Mouse (Mus musculus) erythroblast, embryonic 14.5 days (primary cell): ENCODE data around the gene Rps6kb2. TPM values are rescaled to one million over a fixed set of nuclear protein-coding genes. Genes with fewer than 3 reads are reported as not detected.
"Not testable (repeated sequence)": the region's sequence is repeated elsewhere in the genome, so short reads cannot be mapped to it uniquely, and the experiment has no call there.

ENCODE experiments used
- H3K27me3 ChIP-seq: 2 replicates; pipeline ENCODE4 v1.6.1; 2012; ENCODE audit warnings: inconsistent platforms; ENCODE audit not compliant: control insufficient read depth
- H3K36me3 ChIP-seq: 2 replicates; pipeline ENCODE4 v1.6.1; 2012; ENCODE audit warnings: mild to moderate bottlenecking, inconsistent platforms; ENCODE audit not compliant: control insufficient read depth
- H3K4me1 ChIP-seq: 2 replicates; pipeline ENCODE4 v1.6.1; 2012; ENCODE audit warnings: inconsistent platforms; ENCODE audit not compliant: control insufficient read depth
- H3K4me3 ChIP-seq: replicated peaks from 2 replicates; pipeline ENCODE3; 2012; ENCODE audit warnings: moderate library complexity, mild to moderate bottlenecking, inconsistent platforms
- H3K9me3 ChIP-seq: 2 replicates; pipeline ENCODE4 v1.6.1; 2012; ENCODE audit warnings: low read length, inconsistent platforms, mixed read lengths; ENCODE audit not compliant: control insufficient read depth
- GATA1 ChIP-seq: IDR thresholded peaks from 2 replicates; pipeline ENCODE4 v1.6.1; 2012; ENCODE audit warnings: low read length, inconsistent platforms, mixed read lengths
- TAL1 ChIP-seq: IDR thresholded peaks from 3 replicates; pipeline ENCODE4 v1.6.1; 2012; ENCODE audit warnings: low read length, inconsistent platforms, mixed read lengths
- polyA plus RNA-seq: library from polyadenylated mRNA; stranded (reverse); fragments of >175 nt; gene quantifications from 2 replicates; pipeline ENCODE4 v1.2.3, GENCODE M21; 2012

The Rps6kb2 gene
- polyA plus RNA-seq, 1 experiment, result 24.5 TPM

DNA sequence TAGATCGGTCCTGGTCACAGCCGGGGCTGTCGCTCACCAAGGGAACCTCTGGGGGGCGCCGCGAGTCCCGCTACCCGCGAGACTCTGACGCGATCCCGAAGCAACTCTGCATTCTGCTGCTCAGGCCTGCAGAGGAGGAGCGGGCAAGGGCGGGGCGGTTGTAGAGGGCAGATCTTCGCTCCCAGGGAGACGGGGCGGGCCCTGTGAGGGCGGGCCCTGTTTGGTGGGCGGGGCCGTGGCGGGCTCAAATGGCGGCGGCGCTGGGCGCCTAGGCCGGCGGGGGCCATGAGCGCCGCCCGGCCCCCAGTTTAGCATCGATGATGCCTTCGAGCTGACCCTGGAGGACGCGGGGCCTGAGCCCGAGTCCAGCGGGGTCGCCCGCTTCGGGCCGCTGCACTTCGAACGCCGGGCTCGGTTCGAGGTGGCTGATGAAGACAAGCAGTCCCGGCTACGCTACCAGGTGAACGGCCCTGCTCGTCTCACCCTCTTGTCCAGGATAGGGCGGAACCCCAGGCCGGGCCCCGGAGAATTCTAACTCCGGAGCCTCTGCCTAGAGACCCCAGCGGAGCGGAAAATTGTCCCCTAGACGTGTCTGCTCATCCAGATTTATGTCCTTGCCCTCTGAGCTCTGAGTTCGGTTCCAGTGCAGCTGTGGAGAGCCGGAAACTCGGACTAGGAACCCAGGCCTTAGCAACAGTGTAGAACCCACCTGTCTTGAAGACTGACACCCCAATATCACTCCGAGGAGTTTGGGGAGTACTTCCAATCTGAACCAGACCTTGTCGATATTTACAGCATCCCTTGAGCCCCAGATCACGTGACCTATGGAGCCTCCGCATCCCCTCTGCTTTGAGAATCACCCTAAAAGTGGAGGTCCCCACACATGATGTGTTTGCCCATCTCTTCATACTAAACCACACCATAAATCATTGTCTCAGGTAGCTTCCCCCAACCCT is 37.1 kb downstream of the Rps6kb2 start, which contains the start of gene Aip:
TSS of gene Aip (minus strand) at position 118 of the 956 bp plus-strand sequence.
- Histone ChIP-seq H3K36me3 (peaks cover 44% of the 10 kb centered on the region), H3K9me3 (peaks cover 4% of the 10 kb centered on the region), H3K27me3 (no peaks in the 10 kb centered on the region), H3K4me3 (peak within 1 kb of the TSS; percentile 86), H3K4me1 (peaks cover 89% of the 10 kb centered on the region)
- TF ChIP-seq GATA1 (no peak), TAL1 (no peak)

GRCm38 (mm10) chr19:4125268-4125667 is 37.9 kb downstream of the Rps6kb2 start:
- not testable (repeated sequence) for H3K27me3 ChIP-seq, H3K9me3 ChIP-seq
- Histone ChIP-seq H3K36me3 (peaks cover 39% of the 10 kb centered on the region), H3K4me3 (peak overlapping the region; percentile 86), H3K4me1 (peaks cover 89% of the 10 kb centered on the region)

GRCm38 (mm10) chr19:4124432-4124831 is 38.7 kb downstream of the Rps6kb2 start:
- H3K4me1 ChIP-seq, result peaks cover 89% of the 10 kb centered on the region
- no peaks in the 10 kb centered on the region for H3K27me3 ChIP-seq
- H3K4me3 ChIP-seq, result no peak overlapping the region
- H3K36me3 ChIP-seq, result peaks cover 34% of the 10 kb centered on the region
- TF ChIP-seq TAL1 (no peak), GATA1 (no peak)
- peaks cover 6% of the 10 kb centered on the region for H3K9me3 ChIP-seq

DNA sequence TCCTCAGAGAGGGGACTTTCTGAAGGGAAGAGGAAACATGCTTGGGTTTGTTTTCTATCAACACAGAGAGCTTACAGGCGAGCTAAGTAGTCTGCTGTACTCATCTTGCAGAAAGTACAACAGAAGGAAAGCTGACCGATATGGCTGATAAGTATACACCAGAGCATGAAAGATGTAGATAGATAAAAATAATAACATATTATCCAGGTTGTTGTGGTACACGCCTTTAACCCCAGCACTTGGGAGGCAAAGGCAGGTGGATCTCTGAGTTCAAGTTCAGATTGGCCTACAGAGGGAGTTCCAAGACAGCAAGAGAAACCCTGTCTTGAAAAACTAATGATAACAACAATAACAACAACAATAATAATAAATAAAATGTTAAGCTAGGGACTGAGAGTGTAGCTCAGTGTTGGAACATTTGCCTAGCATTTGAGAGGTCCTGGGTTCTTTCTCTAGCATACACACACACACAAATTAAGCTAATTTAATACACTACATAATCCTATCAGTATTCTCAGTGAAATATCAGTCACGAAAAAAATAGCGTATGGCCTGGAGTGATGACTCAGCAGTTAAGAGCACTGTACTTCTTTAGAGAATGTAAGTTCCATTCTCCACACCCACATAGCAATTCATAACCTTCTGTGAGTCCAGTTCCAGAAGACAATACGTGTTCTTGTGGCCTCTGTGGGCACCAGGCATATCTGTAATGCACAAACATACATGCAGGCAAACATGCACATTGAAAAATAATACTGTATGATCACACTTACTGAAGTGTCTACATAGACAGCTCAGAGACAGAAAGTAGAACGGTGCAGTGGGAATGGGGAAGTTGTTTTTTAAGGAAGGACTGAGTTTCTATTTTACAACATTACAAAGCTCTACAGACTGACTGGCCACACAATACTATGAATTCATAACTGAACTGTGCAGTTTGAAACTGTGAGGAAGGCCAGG is 40.5 kb downstream of the Rps6kb2 start:
- TF ChIP-seq TAL1 (no peak), GATA1 (no peak)
- H3K9me3 ChIP-seq, result peaks cover 4% of the 10 kb centered on the region
- H3K4me3 ChIP-seq, result no peak overlapping the region
- H3K27me3 ChIP-seq, result no peaks in the 10 kb centered on the region
- H3K36me3 ChIP-seq, result peaks cover 29% of the 10 kb centered on the region
- peaks cover 81% of the 10 kb centered on the region for H3K4me1 ChIP-seq

DNA sequence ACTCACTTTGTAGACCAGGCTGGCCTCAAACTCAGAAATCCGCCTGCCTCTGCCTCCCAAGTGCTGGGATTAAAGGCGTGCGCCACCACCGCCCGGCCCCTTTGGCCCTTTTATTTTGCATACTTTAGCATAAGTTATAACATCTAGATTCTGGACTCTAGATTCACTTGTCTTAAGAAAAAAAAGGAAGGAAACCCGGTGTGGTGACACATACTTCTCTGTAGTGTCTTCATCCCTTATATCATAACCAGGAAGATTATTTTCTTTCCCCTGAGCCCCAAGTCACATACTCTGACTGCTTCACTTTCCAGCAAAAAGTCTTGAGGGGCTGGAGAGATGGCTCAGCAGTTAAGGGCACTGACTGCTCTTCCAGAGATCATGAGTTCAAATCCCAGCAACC is 41.3 kb downstream of the Rps6kb2 start:
- peaks cover 73% of the 10 kb centered on the region for H3K4me1 ChIP-seq
- not testable (repeated sequence) for H3K27me3 ChIP-seq, H3K4me3 ChIP-seq

GRCm38 (mm10) chr19:4121097-4121805 is 41.9 kb downstream of the Rps6kb2 start:
- H3K27me3 ChIP-seq, result no peaks in the 10 kb centered on the region
- H3K9me3 ChIP-seq, result peaks cover 4% of the 10 kb centered on the region
- peak overlapping the region; percentile 74 for H3K4me3 ChIP-seq
- H3K36me3 ChIP-seq, result peaks cover 32% of the 10 kb centered on the region
- TF ChIP-seq TAL1 (no peak), GATA1 (no peak)
- peaks cover 67% of the 10 kb centered on the region for H3K4me1 ChIP-seq

More for the DNA sequence above, 41.3 kb downstream of the Rps6kb2 start:
- not testable (repeated sequence) for H3K9me3 ChIP-seq
- H3K36me3 ChIP-seq, result peaks cover 29% of the 10 kb centered on the region

DNA sequence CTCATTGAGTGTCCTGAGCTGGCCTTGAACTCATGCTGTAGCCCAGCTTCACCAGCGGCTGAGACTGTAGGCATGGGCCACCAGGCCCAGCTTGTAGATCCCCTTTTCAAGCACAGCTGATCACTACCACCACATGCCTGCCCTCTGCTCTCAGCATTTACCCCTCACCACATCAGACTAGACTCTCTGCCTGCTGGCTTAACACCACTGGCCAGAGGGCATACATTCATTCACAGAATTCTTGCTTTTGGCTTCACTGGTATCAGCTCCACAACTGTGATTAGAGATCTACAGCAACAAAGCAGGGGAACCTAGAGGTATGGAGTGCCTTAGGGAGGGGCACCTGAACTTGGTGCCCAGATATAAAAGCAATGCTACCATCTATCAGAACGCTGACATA is 42.7 kb downstream of the Rps6kb2 start:
- Histone ChIP-seq H3K27me3 (no peaks in the 10 kb centered on the region), H3K36me3 (peaks cover 39% of the 10 kb centered on the region), H3K4me3 (peak overlapping the region; percentile 74), H3K4me1 (peaks cover 65% of the 10 kb centered on the region), H3K9me3 (peaks cover 4% of the 10 kb centered on the region)
- no peak for TF ChIP-seq TAL1
- no peak for TF ChIP-seq GATA1

DNA sequence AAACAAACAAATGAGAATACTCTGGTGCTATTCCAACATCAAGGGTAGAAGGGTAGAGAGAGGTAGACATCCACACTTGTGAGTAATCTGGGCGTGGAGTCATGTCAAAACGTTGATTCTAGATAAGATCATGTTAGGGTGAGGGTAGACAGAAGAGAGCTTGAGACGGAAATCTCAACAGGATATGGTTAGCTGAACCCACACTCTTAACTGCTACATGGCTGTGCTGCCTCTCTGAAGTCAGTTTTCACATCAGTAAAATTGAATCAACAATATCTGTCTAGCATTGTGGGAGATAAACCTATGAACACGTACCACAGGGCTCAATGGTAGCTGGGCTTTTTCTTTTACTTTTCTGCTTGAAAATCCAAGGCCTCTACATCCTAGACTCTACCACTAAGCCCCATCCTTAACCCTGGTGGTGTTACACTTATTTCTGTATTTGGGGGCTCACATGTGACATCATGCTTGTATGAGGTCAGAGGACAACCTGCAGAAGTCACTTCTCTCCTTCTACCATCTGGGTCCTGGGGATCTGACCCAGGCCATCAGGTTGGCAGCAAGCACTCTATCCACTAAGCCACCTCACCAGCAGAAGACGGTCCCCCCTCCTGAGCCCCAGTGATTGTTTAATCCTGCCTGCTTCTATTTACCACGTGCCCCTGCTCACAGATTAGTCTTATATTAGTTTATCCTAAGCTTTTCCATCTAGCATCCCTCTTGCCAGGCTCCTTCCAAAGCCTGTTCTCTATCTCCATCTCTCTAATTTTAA is 43.3 kb downstream of the Rps6kb2 start:
- no peaks in the 10 kb centered on the region for H3K27me3 ChIP-seq
- H3K9me3 ChIP-seq, result peaks cover 4% of the 10 kb centered on the region
- H3K4me3 ChIP-seq, result no peak overlapping the region
- H3K4me1 ChIP-seq, result peaks cover 62% of the 10 kb centered on the region
- peaks cover 45% of the 10 kb centered on the region for H3K36me3 ChIP-seq
- TF ChIP-seq GATA1 (no peak), TAL1 (no peak)
